Mouse (Mus musculus): ENCODE measurements at regions not wholly inside any gene's neighbourhood (a gene's known extent, or its start where the extent isn't known, plus 50 kb on each side); places are given as distances from the start of the nearest gene placed in this dataset.
A peak's percentile ranks its signal among the peaks of the same experiment; 100 is the strongest.

DNA sequence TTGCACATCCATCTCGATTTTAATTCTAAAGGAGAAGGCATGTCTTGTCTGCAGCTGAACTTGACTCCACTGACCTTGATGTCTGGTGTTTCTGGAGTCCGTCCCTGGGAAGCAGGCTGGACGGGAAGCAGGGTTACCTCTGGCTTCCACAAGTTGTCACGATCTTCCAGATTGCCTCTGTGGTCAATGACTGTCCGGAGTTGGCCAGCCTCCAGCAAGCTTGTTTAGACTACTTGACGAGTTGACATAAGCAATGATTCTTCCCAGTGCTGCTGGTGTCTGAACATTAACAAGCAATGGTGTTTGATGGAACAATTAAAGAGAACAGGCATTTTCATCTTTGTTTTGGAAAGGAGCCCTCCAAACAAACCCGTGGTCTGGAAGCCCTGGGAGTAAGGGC lies 106.2 kb upstream of the Hmga2 start:
- ATAC-seq, result no peak
- Histone ChIP-seq H3K27me3 (ENCODE audit: insufficient read depth, low read length) (peaks cover 7% of the 10 kb centered on the region; the same call in 1 of the 2 replicates), H3K27ac (ENCODE audit: low read depth) (no peak overlapping the region), H3K9ac (replicated peaks) (no peak overlapping the region), H3K36me3 (replicated peaks; ENCODE audit: insufficient read depth, low read length) (no peaks in the 10 kb centered on the region), H3K4me2 (ENCODE audit: low read depth, low read length) (no peak overlapping the region), H3K9me3 (ENCODE audit: low read length) (no peaks in the 10 kb centered on the region), H3K4me1 (ENCODE audit: insufficient read depth) (peaks cover 3% of the 10 kb centered on the region; the same call in 1 of the 2 replicates), H3K4me3 (ENCODE audit: low read depth, low read length) (no peak overlapping the region)
- TF ChIP-seq CTCF (IDR thresholded peaks at IDR 0.05; ENCODE audit: low read depth) (no peak), EP300 (IDR thresholded peaks at IDR 0.05; ENCODE audit: low read depth) (no peak)
- peak; percentile 71 for DNase-seq
- 29% methylated on average over 7 of the region's 7 CpGs for WGBS (ENCODE audit: insufficient replicate concordance)

DNA sequence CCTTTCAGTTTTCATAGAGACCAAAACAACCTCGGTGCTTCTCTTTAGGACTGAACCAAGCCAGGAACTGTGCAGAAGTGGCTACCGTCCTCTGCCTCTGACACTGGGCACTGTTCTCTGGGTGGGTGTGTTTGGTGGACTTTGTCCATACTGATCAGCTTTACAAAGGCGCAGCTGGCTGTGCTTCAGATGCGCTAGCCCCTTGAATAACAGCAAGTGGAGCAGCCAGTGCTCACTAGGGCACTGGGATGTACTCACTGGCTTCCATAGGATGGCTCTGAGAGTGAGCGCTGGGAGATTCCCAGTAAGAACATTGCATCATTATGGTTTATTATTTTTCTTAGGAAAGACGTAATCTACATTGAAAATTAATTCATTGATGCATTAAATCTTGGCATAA lies 105.3 kb upstream of the Hmga2 start:
- ATAC-seq, result no peak
- Histone ChIP-seq H3K36me3 (replicated peaks; ENCODE audit: insufficient read depth, low read length) (no peaks in the 10 kb centered on the region), H3K4me2 (ENCODE audit: low read depth, low read length) (no peak overlapping the region), H3K27ac (ENCODE audit: low read depth) (no peak overlapping the region), H3K4me1 (ENCODE audit: insufficient read depth) (peaks cover 3% of the 10 kb centered on the region; the same call in 1 of the 2 replicates), H3K9ac (replicated peaks) (no peak overlapping the region), H3K4me3 (ENCODE audit: low read depth, low read length) (no peak overlapping the region), H3K9me3 (ENCODE audit: low read length) (no peaks in the 10 kb centered on the region), H3K27me3 (ENCODE audit: insufficient read depth, low read length) (peaks cover 7% of the 10 kb centered on the region; the same call in 1 of the 2 replicates)
- 79% methylated on average over 6 of the region's 6 CpGs for WGBS (ENCODE audit: insufficient replicate concordance)
- TF ChIP-seq CTCF (IDR thresholded peaks at IDR 0.05; ENCODE audit: low read depth), result no peak
- no peak for TF ChIP-seq EP300 (IDR thresholded peaks at IDR 0.05; ENCODE audit: low read depth)
- no peak for DNase-seq

DNA sequence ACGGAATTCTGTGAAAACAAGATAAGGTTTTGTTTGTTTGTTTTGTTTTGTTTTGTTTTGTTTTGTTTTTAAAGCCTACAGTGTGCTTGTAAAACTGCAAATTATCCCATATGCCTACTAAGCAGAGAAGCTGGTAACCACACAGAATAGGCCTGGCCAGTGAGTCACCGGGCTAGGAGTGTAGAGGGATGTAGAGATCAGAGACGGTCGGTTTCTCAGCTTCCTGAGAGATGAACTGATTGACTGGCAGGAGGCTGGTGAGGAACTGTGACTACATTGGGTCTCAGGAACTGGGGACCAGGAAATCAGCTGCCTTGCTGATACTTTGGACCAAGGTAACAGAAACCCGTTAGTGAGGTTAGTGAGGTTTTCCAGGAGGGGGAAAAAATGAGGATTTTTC lies 100.6 kb upstream of the Hmga2 start:
- 43% methylated on average over 5 of the region's 5 CpGs for WGBS (ENCODE audit: insufficient replicate concordance)
- no peaks in the 10 kb centered on the region for H3K9me3 ChIP-seq (ENCODE audit: low read length)
- DNase-seq (no peak), ATAC-seq (no peak)
- H3K9ac ChIP-seq (replicated peaks), result no peak overlapping the region
- no peaks in the 10 kb centered on the region for H3K36me3 ChIP-seq (replicated peaks; ENCODE audit: insufficient read depth, low read length)
- H3K4me2 ChIP-seq (ENCODE audit: low read depth, low read length), result no peak overlapping the region
- no peak overlapping the region for H3K4me3 ChIP-seq (ENCODE audit: low read depth, low read length)
- no peaks in the 10 kb centered on the region for H3K4me1 ChIP-seq (ENCODE audit: insufficient read depth)
- no peak overlapping the region for H3K27ac ChIP-seq (ENCODE audit: low read depth)
- no peak for TF ChIP-seq EP300 (IDR thresholded peaks at IDR 0.05; ENCODE audit: low read depth)
- TF ChIP-seq CTCF (IDR thresholded peaks at IDR 0.05; ENCODE audit: low read depth), result no peak
- H3K27me3 ChIP-seq (ENCODE audit: insufficient read depth, low read length), result peaks cover 2% of the 10 kb centered on the region; the same call in 1 of the 2 replicates

GRCm38 (mm10) chr10:120576148-120576547 lies 99.9 kb upstream of the Hmga2 start:
- no peak for DNase-seq
- no peak overlapping the region for H3K4me2 ChIP-seq (ENCODE audit: low read depth, low read length)

GRCm38 (mm10) chr10:120571340-120571739 lies 95.1 kb upstream of the Hmga2 start:
- ATAC-seq (no peak), DNase-seq (no peak)
- Histone ChIP-seq H3K4me3 (ENCODE audit: low read depth, low read length) (no peak overlapping the region), H3K36me3 (replicated peaks; ENCODE audit: insufficient read depth, low read length) (no peaks in the 10 kb centered on the region), H3K27me3 (ENCODE audit: insufficient read depth, low read length) (peaks cover 2% of the 10 kb centered on the region; the same call in 1 of the 2 replicates), H3K27ac (ENCODE audit: low read depth) (no peak overlapping the region), H3K4me1 (ENCODE audit: insufficient read depth) (no peaks in the 10 kb centered on the region), H3K4me2 (ENCODE audit: low read depth, low read length) (no peak overlapping the region), H3K9ac (replicated peaks) (no peak overlapping the region), H3K9me3 (ENCODE audit: low read length) (no peaks in the 10 kb centered on the region)
- TF ChIP-seq CTCF (IDR thresholded peaks at IDR 0.05; ENCODE audit: low read depth) (no peak), EP300 (IDR thresholded peaks at IDR 0.05; ENCODE audit: low read depth) (no peak)
- WGBS (ENCODE audit: insufficient replicate concordance), result 25% methylated on average over 6 of the region's 6 CpGs

More at GRCm38 (mm10) chr10:120576148-120576547, 99.9 kb upstream of the Hmga2 start:
- TF ChIP-seq CTCF (IDR thresholded peaks at IDR 0.05; ENCODE audit: low read depth) (no peak), EP300 (IDR thresholded peaks at IDR 0.05; ENCODE audit: low read depth) (no peak)
- no peak overlapping the region for H3K9ac ChIP-seq (replicated peaks)
- peaks cover 2% of the 10 kb centered on the region; the same call in 1 of the 2 replicates for H3K27me3 ChIP-seq (ENCODE audit: insufficient read depth, low read length)
- H3K9me3 ChIP-seq (ENCODE audit: low read length), result no peaks in the 10 kb centered on the region
- H3K27ac ChIP-seq (ENCODE audit: low read depth), result no peak overlapping the region
- H3K4me1 ChIP-seq (ENCODE audit: insufficient read depth), result no peaks in the 10 kb centered on the region
- WGBS (ENCODE audit: insufficient replicate concordance), result 69% methylated on average over 4 of the region's 4 CpGs
- ATAC-seq, result no peak
- no peak overlapping the region for H3K4me3 ChIP-seq (ENCODE audit: low read depth, low read length)
- no peaks in the 10 kb centered on the region for H3K36me3 ChIP-seq (replicated peaks; ENCODE audit: insufficient read depth, low read length)

- ATAC-seq (no peak), DNase-seq (no peak)
- TF ChIP-seq CTCF (IDR thresholded peaks at IDR 0.05; ENCODE audit: low read depth) (peak; percentile 12; the same call in 1 of the 2 replicates), EP300 (IDR thresholded peaks at IDR 0.05; ENCODE audit: low read depth) (no peak)
- no peaks in the 10 kb centered on the region for H3K36me3 ChIP-seq (replicated peaks; ENCODE audit: insufficient read depth, low read length)
- no peak overlapping the region for H3K27ac ChIP-seq (ENCODE audit: low read depth)
- H3K4me1 ChIP-seq (ENCODE audit: insufficient read depth), result no peaks in the 10 kb centered on the region
- H3K27me3 ChIP-seq (ENCODE audit: insufficient read depth, low read length), result no peaks in the 10 kb centered on the region
- H3K4me2 ChIP-seq (ENCODE audit: low read depth, low read length), result no peak overlapping the region
- H3K9ac ChIP-seq (replicated peaks), result no peak overlapping the region
- no peak overlapping the region for H3K4me3 ChIP-seq (ENCODE audit: low read depth, low read length)
- WGBS (ENCODE audit: insufficient replicate concordance), result 90% methylated on average over 4 of the region's 4 CpGs
- no peaks in the 10 kb centered on the region for H3K9me3 ChIP-seq (ENCODE audit: low read length)
These were observed 89.7 kb upstream of the Hmga2 start for GRCm38 (mm10) chr10:120565992-120566391.

DNA sequence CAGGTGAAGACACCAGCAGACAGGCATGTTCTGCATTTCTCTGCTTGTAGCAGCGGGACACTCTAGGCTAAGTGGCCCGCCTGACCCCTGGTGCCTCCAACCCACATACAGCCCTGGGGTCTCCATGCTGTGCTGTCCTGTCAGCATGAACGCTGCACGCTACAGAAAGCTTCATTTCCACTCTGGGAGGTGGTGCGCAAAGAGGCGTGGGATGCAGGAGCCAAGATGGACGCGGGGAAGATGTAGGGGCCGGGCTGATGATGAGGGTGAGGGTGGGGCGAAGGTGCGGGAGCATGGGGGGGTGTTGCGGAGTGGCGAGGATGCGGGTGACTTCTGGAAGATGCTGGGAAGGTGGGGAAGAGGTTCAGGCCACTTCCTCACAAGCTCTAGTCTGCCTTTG lies 88.6 kb upstream of the Hmga2 start:
- Histone ChIP-seq H3K9ac (replicated peaks) (no peak overlapping the region), H3K4me1 (ENCODE audit: insufficient read depth) (no peaks in the 10 kb centered on the region), H3K4me2 (ENCODE audit: low read depth, low read length) (no peak overlapping the region), H3K4me3 (ENCODE audit: low read depth, low read length) (no peak overlapping the region), H3K36me3 (replicated peaks; ENCODE audit: insufficient read depth, low read length) (no peaks in the 10 kb centered on the region), H3K27me3 (ENCODE audit: insufficient read depth, low read length) (no peaks in the 10 kb centered on the region), H3K9me3 (ENCODE audit: low read length) (no peaks in the 10 kb centered on the region), H3K27ac (ENCODE audit: low read depth) (no peak overlapping the region)
- DNase-seq, result no peak
- TF ChIP-seq CTCF (IDR thresholded peaks at IDR 0.05; ENCODE audit: low read depth), result no peak
- TF ChIP-seq EP300 (IDR thresholded peaks at IDR 0.05; ENCODE audit: low read depth), result no peak
- no peak for ATAC-seq
- 40% methylated on average over 14 of the region's 14 CpGs for WGBS (ENCODE audit: insufficient replicate concordance)
